Mouse (Mus musculus) ovary, postnatal 10 days (tissue): ENCODE data around the gene Ttll11.

Source experiments
- DNase-seq: peaks from one replicate; pipeline ENCODE4 v3.0.0; 2022; ENCODE audit warnings: low spot score

Gene Ttll11

DNA sequence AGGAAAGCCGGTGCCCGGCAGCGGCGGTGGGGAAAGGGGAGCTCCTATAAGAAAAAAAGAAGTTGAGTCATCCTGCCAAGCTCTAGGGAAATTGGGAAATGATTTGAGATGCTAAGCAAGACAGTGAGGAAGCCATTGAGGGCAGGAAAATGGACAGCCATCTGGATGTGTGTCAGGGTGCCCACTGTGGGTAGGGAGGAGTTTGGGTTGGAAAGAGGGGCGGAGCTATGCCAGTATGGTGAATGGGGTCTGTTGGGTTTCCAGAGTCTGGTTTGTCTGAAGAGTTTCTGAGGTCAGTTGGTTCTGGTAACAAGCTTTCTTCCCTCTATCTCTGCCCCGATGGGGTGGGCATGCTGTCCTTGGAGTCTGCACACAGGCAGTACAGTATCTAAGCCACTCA lies 256.4 kb downstream of the Ttll11 start:
- no peak for DNase-seq

DNA sequence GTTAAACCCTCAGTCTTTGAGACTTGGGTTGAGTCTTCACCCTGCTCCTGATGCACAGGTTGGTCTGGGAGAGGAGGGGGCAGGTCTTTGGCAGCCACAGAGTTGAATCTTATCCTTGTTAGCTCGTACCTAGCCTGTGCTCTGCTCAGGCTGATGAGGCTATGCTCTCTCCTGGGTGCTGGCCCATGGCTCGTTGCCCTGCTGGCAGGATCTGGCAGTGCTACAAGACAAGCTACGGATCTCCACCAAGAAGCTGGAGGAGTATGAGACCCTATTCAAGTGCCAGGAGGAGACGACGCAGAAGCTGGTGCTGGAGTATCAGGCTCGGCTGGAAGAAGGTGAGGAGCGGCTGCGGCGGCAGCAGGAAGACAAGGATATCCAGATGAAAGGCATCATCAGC lies 256.9 kb downstream of the Ttll11 start:
- no peak for DNase-seq

DNA sequence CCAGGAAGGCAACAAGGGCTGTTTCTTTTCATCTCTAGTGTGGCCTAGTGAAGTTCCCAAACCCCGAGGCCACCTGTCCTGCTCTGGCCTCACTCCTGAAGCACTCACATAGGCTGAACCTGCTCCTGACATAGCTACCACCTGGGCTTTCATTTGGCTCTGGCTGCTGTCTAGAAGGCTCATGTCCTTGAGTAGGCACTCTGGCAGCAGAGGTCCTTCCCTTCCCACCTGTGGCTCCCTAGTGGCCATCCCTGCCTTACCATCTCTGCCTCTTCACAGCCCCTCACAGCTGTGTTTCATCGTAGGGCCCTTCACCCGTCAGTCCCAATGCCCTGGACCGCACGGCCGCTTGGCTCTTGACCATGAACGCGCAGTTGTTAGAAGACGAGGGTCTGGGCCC lies 258.8 kb downstream of the Ttll11 start:
- DNase-seq, result no peak

DNA sequence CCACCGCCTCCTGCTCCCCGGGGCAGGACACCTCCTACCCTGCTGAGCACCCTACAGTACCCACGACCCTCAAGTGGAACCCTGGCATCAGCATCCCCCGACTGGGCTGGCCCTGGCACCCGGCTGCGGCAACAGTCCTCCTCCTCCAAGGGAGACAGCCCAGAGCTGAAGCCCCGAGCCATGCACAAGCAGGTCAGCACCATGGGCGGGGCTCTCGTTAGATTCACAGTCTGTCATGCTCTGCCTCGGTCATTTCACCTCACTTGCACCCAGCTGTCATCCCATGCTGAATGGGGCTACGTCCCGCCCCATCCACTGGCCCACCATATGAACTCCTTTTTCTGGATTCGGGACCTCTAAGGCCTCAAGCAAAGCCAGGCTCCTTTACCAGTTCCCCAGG lies 259.2 kb downstream of the Ttll11 start:
- no peak for DNase-seq

GRCm38 (mm10) chr2:35720104-35720503 lies 259.6 kb downstream of the Ttll11 start:
- no peak for DNase-seq

DNA sequence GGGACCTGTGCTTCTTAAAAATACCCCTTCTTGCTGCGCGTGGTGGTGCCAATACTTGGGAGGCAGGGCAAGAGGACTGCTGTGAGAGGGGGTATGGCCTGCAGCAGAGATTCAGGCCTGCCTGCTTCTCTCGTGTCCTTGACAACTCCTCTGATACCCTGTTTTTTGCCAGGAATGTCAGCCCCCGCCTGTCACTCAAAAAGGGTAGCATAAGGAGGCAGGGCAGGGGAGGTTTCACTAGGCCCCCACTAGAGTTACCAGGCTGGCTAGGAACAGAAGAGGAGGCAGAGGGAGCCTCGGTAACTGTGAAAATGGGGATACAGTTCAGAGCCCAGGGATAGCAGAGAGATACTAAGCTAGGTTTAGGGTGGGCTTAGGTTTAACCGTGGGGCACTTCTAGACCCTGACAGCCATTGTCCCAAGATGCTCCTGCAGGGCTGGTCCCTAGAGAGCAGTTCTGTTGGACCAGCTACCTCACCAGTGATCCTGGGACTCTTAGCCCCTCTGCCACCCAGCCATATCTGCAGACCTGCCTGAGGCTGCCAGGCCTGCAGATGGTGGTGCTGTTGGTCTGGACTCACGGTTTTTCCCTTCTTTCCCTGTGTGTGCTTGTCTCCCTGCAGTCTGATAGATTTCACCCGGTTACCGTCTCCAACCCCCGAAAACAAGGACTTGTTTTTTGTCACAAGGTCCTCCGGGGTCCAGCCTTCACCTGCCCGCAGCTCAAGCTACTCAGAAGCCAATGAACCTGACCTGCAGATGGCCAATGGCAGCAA lies 260.3 kb downstream of the Ttll11 start:
- DNase-seq, result no peak

- no peak for DNase-seq
Measured at GRCm38 (mm10) chr2:35718662-35719061, 261.1 kb downstream of the Ttll11 start.

- DNase-seq, result no peak
Measured at GRCm38 (mm10) chr2:35718003-35718500, 261.7 kb downstream of the Ttll11 start.

GRCm38 (mm10) chr2:35716175-35716574 lies 263.5 kb downstream of the Ttll11 start:
- no peak for DNase-seq

- no peak for DNase-seq
Measured at GRCm38 (mm10) chr2:35715485-35715884, 264.2 kb downstream of the Ttll11 start.

DNA sequence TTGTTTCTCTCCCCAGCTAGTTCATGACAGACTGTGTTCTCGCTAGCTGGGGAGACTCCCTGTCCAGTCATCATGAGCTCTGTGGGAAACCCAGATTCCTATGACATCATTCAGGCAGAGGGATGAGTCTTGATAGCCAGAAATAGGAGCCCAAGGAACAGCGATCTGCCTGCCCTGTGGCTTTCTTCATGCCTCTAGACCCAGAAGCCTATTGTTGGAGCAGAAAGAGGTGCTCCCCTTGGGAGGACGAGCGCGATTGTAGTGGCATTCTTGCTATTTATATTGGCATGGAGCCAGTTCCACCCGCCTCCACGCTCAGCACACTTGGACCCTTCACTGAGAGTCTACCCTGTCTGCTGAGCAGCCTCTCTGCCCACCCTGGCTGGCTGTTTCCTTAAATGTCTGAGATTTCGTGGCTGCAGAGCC lies 265.0 kb downstream of the Ttll11 start:
- DNase-seq, result no peak

- DNase-seq, result no peak
Measured at GRCm38 (mm10) chr2:35713460-35713859, 266.3 kb downstream of the Ttll11 start.

DNA sequence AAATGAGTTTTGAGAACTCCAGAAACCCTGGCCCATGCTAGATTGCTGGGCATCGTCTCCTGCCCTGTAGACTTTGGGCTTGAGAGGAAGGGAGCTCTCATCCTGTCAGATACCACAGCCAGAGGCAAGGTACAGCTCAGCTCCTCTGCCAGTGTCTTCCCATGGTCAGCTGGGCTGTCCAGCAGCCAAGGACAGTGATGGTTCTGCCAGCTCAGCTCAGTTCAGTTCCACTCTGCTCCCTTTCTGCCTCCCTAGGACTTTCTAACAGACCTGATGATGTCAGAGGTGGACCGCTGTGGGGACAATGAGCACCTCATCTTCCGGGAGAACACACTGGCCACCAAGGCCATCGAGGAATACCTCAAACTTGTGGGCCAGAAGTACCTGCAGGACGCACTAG lies 267.1 kb downstream of the Ttll11 start:
- DNase-seq, result no peak

- DNase-seq, result no peak
Measured at GRCm38 (mm10) chr2:35703241-35703640, 276.5 kb downstream of the Ttll11 start.

- no peak for DNase-seq
Measured at GRCm38 (mm10) chr2:35702608-35703007, 277.1 kb downstream of the Ttll11 start.

- no peak for DNase-seq
Measured at GRCm38 (mm10) chr2:35702001-35702400, 277.7 kb downstream of the Ttll11 start.
